Mouse (Mus musculus) C2C12 (cell line): ENCODE measurements around the gene Arnt. TPM values are rescaled to one million over a fixed set of nuclear protein-coding genes. Genes with fewer than 3 reads are reported as not detected.
"Not testable (repeated sequence)": the region's sequence is repeated elsewhere in the genome, so short reads cannot be mapped to it uniquely, and the experiment has no call there.

Source experiments
- H3K27me3 ChIP-seq: one replicate; pipeline ENCODE4 v1.6.1; 2011; ENCODE audit not compliant: control insufficient read depth, insufficient read depth, insufficient read length
- H3K36me3 ChIP-seq: one replicate; pipeline ENCODE4 v1.6.1; 2011; ENCODE audit not compliant: control insufficient read depth, insufficient read depth
- H3K4me3 ChIP-seq: one replicate; pipeline ENCODE4 v1.5.1; 2011; ENCODE audit warnings: mild to moderate bottlenecking, control low read depth; ENCODE audit not compliant: poor library complexity, insufficient read depth, severe bottlenecking
- H3K79me2 ChIP-seq: one replicate; pipeline ENCODE4 v1.6.1; 2011; ENCODE audit not compliant: control insufficient read depth, insufficient read depth
- H3K79me3 ChIP-seq: one replicate; pipeline ENCODE4 v1.6.1; 2011; ENCODE audit warnings: low read depth, control low read depth
- H3ac ChIP-seq: one replicate; pipeline ENCODE3; 2011; ENCODE audit warnings: low read depth; ENCODE audit not compliant: control insufficient read depth, insufficient read length
- CEBPB ChIP-seq: IDR thresholded peaks from one replicate; pipeline ENCODE4 v1.6.1; 2011; ENCODE audit warnings: low read depth, mild to moderate bottlenecking, control low read depth, moderate library complexity
- CTCF ChIP-seq: IDR thresholded peaks from one replicate; pipeline ENCODE4 v1.5.1; 2011; ENCODE audit not compliant: control insufficient read depth, insufficient read depth, insufficient read length
- FOSL1 ChIP-seq: IDR thresholded peaks from one replicate; pipeline ENCODE4 v1.8.0; 2011; ENCODE audit warnings: mild to moderate bottlenecking, low read length; ENCODE audit not compliant: poor library complexity, insufficient read depth, severe bottlenecking
- MAX ChIP-seq: IDR thresholded peaks from one replicate; pipeline ENCODE4 v1.6.1; 2011; ENCODE audit warnings: mild to moderate bottlenecking, control low read depth
- MYOD1 ChIP-seq: IDR thresholded peaks from one replicate; pipeline ENCODE4 v1.6.1; 2011; ENCODE audit warnings: low read depth; ENCODE audit not compliant: control insufficient read depth, insufficient read length
- MYOG ChIP-seq: IDR thresholded peaks from one replicate; pipeline ENCODE4 v1.6.1; 2011; ENCODE audit not compliant: control insufficient read depth, insufficient read length; ENCODE audit errors: extremely low read depth
- USF1 ChIP-seq: IDR thresholded peaks from one replicate; pipeline ENCODE4 v1.6.1; 2011; ENCODE audit warnings: low read depth, mild to moderate bottlenecking, control low read depth, moderate library complexity
- polyA plus RNA-seq: library from polyadenylated mRNA; unstranded; fragments of >200 nt; fragmentation: generic; extraction: Trizol; gene quantifications from one replicate; pipeline ENCODE4 v1.2.1, GENCODE M21; 2012; ENCODE audit warnings: missing spikeins

Arnt gene
- polyA plus RNA-seq, 1 experiment, result 13.6 TPM

GRCm38 (mm10) chr3:95412268-95412667 is 21.9 kb upstream of the Arnt start:
- Histone ChIP-seq H3K36me3 (no peaks in the 10 kb centered on the region), H3K27me3 (no peaks in the 10 kb centered on the region), H3ac (no peak overlapping the region), H3K79me2 (no peaks in the 10 kb centered on the region), H3K79me3 (no peaks in the 10 kb centered on the region), H3K4me3 (no peak overlapping the region)
- TF ChIP-seq MYOD1 (no peak), FOSL1 (no peak), CEBPB (no peak), CTCF (no peak), USF1 (no peak), MYOG (no peak), MAX (no peak)

- Histone ChIP-seq H3K36me3 (no peaks in the 10 kb centered on the region), H3K4me3 (no peak overlapping the region), H3K79me2 (no peaks in the 10 kb centered on the region), H3K27me3 (no peaks in the 10 kb centered on the region), H3K79me3 (no peaks in the 10 kb centered on the region), H3ac (no peak overlapping the region)
- TF ChIP-seq FOSL1 (no peak), MYOG (no peak), CEBPB (no peak), MYOD1 (no peak), USF1 (no peak), MAX (no peak), CTCF (no peak)
Observed at GRCm38 (mm10) chr3:95417866-95418265, 16.3 kb upstream of the Arnt start.

- H3K36me3 ChIP-seq, H3K79me3 ChIP-seq, H3K4me3 ChIP-seq, H3K27me3 ChIP-seq, H3ac ChIP-seq, H3K79me2 ChIP-seq: not testable (repeated sequence)
Observed at GRCm38 (mm10) chr3:95426476-95426875, 7.7 kb upstream of the Arnt start.

- H3K79me3 ChIP-seq, H3K79me2 ChIP-seq, H3K4me3 ChIP-seq, H3ac ChIP-seq, H3K27me3 ChIP-seq, H3K36me3 ChIP-seq: not testable (repeated sequence)
Observed at GRCm38 (mm10) chr3:95427117-95427890, 6.9 kb upstream of the Arnt start.

- not testable (repeated sequence) for H3K27me3 ChIP-seq, H3K36me3 ChIP-seq, H3K79me2 ChIP-seq, H3K79me3 ChIP-seq, H3K4me3 ChIP-seq
- H3ac ChIP-seq, result peak overlapping the region; percentile 56
Observed at GRCm38 (mm10) chr3:95427891-95428238, 6.3 kb upstream of the Arnt start.

- H3K4me3 ChIP-seq, H3K36me3 ChIP-seq, H3ac ChIP-seq, H3K79me2 ChIP-seq, H3K79me3 ChIP-seq, H3K27me3 ChIP-seq: not testable (repeated sequence)
Observed at GRCm38 (mm10) chr3:95428423-95428822, 5.8 kb upstream of the Arnt start.

GRCm38 (mm10) chr3:95433301-95433915 is 780 bp upstream of the Arnt start:
- TF ChIP-seq USF1 (no peak), MYOD1 (no peak), MAX (no peak), CEBPB (no peak), FOSL1 (no peak), MYOG (no peak), CTCF (no peak)
- peak overlapping the region; percentile 25 for H3K4me3 ChIP-seq

More at GRCm38 (mm10) chr3:95433301-95433915, 780 bp upstream of the Arnt start:
- Histone ChIP-seq H3K79me3 (peaks cover 33% of the 10 kb centered on the region), H3K36me3 (peaks cover 15% of the 10 kb centered on the region), H3K27me3 (no peaks in the 10 kb centered on the region), H3K79me2 (peaks cover 41% of the 10 kb centered on the region), H3ac (peak overlapping the region; percentile 8)
